Mouse (Mus musculus): ENCODE measurements at regions not wholly inside any gene's neighbourhood (a gene's known extent, or its start where the extent isn't known, plus 50 kb on each side); places are given as distances from the start of the nearest gene placed in this dataset.

- DNase-seq (ENCODE audit: low spot score), result no peak
Measured at GRCm38 (mm10) chr4:45746451-45746850, 52.4 kb upstream of the Aldh1b1 start.

- peak; percentile 36 for DNase-seq (ENCODE audit: low spot score)
Measured at GRCm38 (mm10) chr4:45745746-45746145, 53.1 kb upstream of the Aldh1b1 start.

GRCm38 (mm10) chr4:45744849-45745407 lies 53.9 kb upstream of the Aldh1b1 start:
- DNase-seq (ENCODE audit: low spot score), result no peak

GRCm38 (mm10) chr4:45740779-45741365 lies 58.0 kb upstream of the Aldh1b1 start:
- DNase-seq (ENCODE audit: low spot score), result no peak

- DNase-seq (ENCODE audit: low spot score), result no peak
Measured at GRCm38 (mm10) chr4:45740319-45740718, 58.5 kb upstream of the Aldh1b1 start.

- DNase-seq (ENCODE audit: low spot score), result no peak
Measured at GRCm38 (mm10) chr4:45739696-45740095, 59.1 kb upstream of the Aldh1b1 start.

- no peak for DNase-seq (ENCODE audit: low spot score)
Measured at GRCm38 (mm10) chr4:45739168-45739567, 59.7 kb upstream of the Aldh1b1 start.

- no peak for DNase-seq (ENCODE audit: low spot score)
Measured at GRCm38 (mm10) chr4:45738746-45739145, 60.1 kb upstream of the Aldh1b1 start.

GRCm38 (mm10) chr4:45736215-45736815 lies 62.5 kb upstream of the Aldh1b1 start:
- DNase-seq (ENCODE audit: low spot score), result no peak

- no peak for DNase-seq (ENCODE audit: low spot score)
Measured at GRCm38 (mm10) chr4:45734011-45734410, 64.8 kb upstream of the Aldh1b1 start.

- no peak for DNase-seq (ENCODE audit: low spot score)
Measured at GRCm38 (mm10) chr4:45730862-45731831, 67.7 kb upstream of the Aldh1b1 start.

- DNase-seq (ENCODE audit: low spot score), result no peak
Measured at GRCm38 (mm10) chr4:45729801-45730200, 69.0 kb upstream of the Aldh1b1 start.

GRCm38 (mm10) chr4:45728825-45729224 lies 70.0 kb upstream of the Aldh1b1 start:
- no peak for DNase-seq (ENCODE audit: low spot score)

- no peak for DNase-seq (ENCODE audit: low spot score)
Measured at GRCm38 (mm10) chr4:45727915-45728314, 70.9 kb upstream of the Aldh1b1 start.

- DNase-seq (ENCODE audit: low spot score), result no peak
Measured at GRCm38 (mm10) chr4:45727474-45727873, 71.3 kb upstream of the Aldh1b1 start.

GRCm38 (mm10) chr4:45726783-45727182 lies 72.0 kb upstream of the Aldh1b1 start:
- DNase-seq (ENCODE audit: low spot score), result no peak

- DNase-seq (ENCODE audit: low spot score), result no peak
Measured at GRCm38 (mm10) chr4:45725055-45725910, 73.5 kb upstream of the Aldh1b1 start.

GRCm38 (mm10) chr4:45720352-45720751 lies 78.5 kb upstream of the Aldh1b1 start:
- no peak for DNase-seq (ENCODE audit: low spot score)

- DNase-seq (ENCODE audit: low spot score), result no peak
Measured at GRCm38 (mm10) chr4:45719564-45719963, 79.3 kb upstream of the Aldh1b1 start.

- no peak for DNase-seq (ENCODE audit: low spot score)
Measured at GRCm38 (mm10) chr4:45715878-45716277, 82.9 kb upstream of the Aldh1b1 start.

- DNase-seq (ENCODE audit: low spot score), result no peak
Measured at GRCm38 (mm10) chr4:45713837-45714508, 84.8 kb upstream of the Aldh1b1 start.
